Mouse (Mus musculus) megakaryocyte-erythroid progenitor cell, adult 5-6 weeks (primary cell): ENCODE data around the gene Kcnk15. TPM values are rescaled to one million over a fixed set of nuclear protein-coding genes. Genes with fewer than 3 reads are reported as not detected.
A peak's percentile ranks its signal among the peaks of the same experiment; 100 is the strongest.

ENCODE experiments used
- ATAC-seq: replicated peaks from 2 replicates; pipeline ENCODE4 v1.8.0; 2016; ENCODE audit warnings: mild to moderate bottlenecking, inconsistent platforms; ENCODE audit not compliant: severe bottlenecking, poor library complexity, low FRiP score, low TSS enrichment
- total RNA-seq, 2 experiments: library from RNA; stranded (forward) in 1 of 2; stranded (reverse) in 1 of 2; fragments of 200-1000, 215-1000 nt in 1 of 2; fragments of >200 nt in 1 of 2; fragmentation: Nextera tagmentation in 1 of 2; gene quantifications; 2 replicates each; pipeline ENCODE4 v1.2.3; 2014 to 2017

Kcnk15 gene
- total RNA-seq, 2 experiments from 2014 or later: not detected

- ATAC-seq: no peak
Observed at GRCm38 (mm10) chr2:163871906-163872305, 18.5 kb downstream of the Kcnk15 start.

GRCm38 (mm10) chr2:163874877-163875276 is 21.4 kb downstream of the Kcnk15 start:
- no peak for ATAC-seq

DNA sequence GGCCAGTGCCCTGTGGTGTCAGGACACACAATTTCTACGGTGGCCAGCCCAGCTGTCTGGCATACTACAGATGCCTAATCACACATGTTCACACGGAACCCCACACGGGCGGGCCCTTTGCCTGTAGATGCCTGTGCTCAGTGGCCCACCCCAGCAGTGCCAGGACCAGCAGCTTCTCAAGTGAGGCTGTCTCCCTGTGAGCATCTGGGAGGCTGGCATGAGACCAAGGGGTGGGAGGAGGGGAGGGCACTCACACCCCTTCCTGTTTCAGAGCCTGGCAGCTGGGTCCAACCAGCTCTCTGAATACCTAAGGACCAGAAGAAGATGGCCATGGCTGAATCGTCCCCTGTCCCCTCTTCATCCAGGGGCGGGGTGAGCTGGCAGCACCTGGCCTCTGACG is 22.0 kb downstream of the Kcnk15 start:
- ATAC-seq: no peak

DNA sequence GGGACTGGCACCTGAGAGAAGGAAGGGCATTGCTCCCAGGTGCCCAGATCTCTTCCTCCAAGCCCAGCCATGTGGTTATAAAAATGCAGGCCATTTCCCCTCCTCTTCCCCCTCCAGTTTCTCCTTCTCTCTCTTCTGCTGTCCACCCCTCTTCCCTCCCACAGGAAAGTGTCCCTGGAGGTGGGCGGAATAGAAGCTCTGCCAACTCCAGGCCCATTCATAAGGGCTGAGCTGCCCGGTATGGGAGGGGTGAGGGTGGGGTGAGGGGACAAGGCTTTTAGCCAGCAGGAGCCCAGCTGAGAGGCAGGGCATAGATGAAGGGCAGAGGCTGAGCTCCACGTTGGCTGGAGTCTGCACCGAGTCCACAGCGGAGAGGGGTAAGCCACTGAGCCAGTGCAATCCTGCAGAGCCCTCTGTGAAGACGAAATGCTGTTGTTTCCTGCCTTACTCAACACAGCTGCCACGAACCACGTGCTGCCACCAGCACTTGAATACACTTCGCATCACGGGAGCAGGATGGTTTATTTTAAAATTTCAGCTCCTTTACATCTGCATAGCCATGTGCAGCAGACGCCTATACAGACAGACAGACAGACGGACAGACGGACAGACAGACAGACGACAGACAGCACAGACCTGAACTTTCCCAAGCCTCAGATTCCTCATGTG is 23.5 kb downstream of the Kcnk15 start:
- ATAC-seq: no peak

- no peak for ATAC-seq
Observed at GRCm38 (mm10) chr2:163880891-163881290, 27.4 kb downstream of the Kcnk15 start.

DNA sequence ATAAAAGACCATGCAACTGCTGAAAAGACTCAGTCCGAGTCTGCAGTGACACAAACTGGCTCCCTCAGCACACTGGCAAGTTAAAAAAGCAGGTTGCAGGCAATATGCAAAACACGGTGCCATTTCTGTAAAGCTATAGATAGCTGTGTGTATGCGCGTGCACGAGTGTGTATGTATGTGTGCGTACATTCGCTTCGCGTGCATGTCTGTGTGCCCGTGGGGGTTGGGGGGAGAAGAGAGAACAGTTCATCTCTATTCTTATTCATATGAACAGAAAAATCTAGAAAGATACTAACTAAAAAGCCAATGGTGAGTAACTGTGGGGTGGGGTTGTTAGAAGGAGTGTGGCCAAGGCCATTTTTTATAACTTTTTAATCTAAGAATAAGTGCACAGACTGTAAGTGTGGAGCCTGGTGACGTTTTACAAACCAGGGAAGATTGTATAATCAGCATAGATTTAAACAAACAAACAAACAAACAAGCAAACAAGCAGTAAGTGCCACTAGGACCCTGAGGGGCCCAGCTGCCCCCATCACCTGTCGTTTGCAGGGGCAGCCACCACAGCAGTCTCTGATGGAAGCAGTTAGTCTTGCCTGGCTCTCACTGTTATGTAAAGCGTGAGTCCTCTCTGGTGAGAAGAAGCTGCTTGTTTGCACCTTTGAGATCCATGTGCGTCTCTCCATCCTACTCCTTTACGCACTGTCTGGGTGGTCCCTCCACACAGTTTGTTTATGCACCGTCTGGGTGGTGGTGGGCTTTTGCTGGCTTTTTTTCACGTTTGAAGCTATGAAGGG is 29.6 kb downstream of the Kcnk15 start:
- no peak for ATAC-seq

- 0 out of 2 replicates have a peak, but pooled peaks have one; percentile 52 for ATAC-seq
Observed at GRCm38 (mm10) chr2:163889411-163889810, 36.0 kb downstream of the Kcnk15 start.

GRCm38 (mm10) chr2:163890586-163890985 is 37.1 kb downstream of the Kcnk15 start:
- no peak for ATAC-seq

GRCm38 (mm10) chr2:163891271-163891670 is 37.8 kb downstream of the Kcnk15 start:
- no peak for ATAC-seq

DNA sequence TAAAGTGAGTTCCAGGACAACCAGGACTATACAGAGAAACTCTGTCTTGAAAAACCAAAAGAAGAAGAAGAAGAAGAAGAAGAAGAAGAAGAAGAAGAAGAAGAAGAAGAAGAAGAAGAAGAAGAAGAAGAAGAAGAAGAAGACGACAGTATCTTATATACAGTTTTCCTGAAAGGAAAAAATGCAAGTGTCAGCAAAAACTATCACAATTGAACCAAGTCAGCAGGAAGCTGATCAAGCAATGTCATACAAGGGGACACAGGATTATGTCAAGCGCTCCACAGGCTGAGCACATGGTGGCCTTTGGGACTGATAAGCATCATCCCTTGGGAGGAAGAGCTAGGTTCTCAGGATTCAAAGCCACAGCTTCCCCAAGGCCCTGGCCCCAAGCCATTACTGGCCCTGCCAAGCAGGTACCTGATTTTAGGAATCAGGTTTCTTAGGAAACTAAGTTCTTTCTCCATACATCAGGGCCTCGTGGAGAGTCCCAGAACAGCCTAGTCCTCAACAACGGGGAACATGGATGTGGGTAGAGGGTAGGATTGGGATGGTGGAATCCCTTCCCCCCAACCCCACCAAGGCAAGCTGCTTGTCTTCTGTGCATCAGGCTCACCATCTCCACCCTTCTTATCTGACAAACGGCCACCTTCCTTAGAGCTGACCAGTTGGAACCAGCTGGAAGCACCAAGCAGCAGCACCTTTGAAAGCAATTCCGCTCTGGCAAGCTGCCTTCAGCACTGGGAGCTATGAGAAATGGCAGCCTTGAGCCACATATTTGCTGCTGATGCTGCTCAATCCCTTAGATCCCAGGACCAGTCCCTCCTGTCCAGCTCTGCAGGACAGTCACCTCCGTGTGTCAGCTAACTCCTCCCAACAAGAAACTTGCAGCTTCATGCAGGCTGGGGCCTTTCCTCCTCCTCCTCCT is 40.3 kb downstream of the Kcnk15 start:
- ATAC-seq: no peak

GRCm38 (mm10) chr2:163895156-163895555 is 41.7 kb downstream of the Kcnk15 start:
- no peak for ATAC-seq

DNA sequence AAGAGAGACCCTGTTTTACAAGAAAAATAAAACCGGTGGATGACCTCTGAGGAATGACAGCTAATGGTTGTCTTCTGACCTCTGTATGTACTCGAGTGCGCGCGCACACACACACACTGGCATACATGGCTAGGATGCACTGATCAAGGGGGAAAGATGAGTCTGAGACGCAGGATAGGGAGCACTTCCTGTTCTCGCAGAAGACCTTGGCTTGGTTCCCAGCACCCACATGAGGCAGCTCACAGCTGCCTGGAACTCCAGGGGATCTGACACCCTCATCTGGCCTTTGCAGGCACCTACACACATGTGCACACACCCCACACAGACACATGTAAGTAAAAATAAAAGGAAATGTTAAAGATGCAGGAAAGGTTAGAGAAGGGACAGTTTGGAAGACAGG is 43.6 kb downstream of the Kcnk15 start:
- ATAC-seq: no peak

- ATAC-seq: no peak
Observed at GRCm38 (mm10) chr2:163897988-163898535, 44.6 kb downstream of the Kcnk15 start.

DNA sequence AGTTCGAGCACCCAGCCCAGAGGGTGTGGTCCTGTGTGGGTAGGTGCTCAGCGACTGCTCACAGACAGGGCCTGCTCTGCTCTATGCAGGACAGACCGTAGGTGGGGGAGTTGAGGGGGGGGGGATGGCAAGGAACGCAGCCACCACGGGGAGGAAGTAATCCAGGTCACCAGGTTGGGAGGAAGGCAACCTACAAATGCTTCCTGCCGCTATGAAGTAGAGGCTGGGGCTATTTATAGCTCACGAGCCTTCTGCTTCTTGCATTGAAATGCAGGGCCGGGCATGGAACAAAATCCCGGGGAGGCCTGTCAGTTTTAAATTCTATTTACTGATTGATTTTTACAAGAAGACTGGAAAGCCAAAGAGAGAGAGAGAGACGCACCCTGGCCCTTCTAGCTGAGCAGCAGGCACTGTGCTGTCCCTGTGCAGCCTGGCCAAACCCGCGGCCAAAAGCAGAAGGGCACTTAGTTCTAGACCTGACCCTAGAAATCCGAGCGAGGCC is 46.5 kb downstream of the Kcnk15 start:
- no peak for ATAC-seq

DNA sequence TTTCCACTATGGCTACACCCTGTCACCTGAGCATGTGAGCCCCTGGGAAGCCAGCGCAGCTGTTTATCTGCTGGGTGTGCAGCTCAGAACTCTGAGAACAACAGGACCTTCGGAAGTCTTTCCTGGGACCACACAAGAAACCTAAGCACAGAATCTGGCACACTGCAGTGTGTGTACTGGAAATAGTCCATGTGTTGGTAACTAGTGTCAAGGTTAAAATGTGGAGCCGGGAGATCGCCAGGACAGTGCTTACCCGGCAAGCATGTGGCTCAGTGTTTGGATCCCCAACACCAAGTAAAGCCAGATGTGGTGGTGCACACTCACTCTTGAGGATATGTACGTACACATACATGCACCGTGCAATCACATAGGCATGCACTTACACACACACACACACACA is 47.6 kb downstream of the Kcnk15 start:
- ATAC-seq: no peak

GRCm38 (mm10) chr2:163902448-163902847 is 49.0 kb downstream of the Kcnk15 start:
- ATAC-seq: no peak

DNA sequence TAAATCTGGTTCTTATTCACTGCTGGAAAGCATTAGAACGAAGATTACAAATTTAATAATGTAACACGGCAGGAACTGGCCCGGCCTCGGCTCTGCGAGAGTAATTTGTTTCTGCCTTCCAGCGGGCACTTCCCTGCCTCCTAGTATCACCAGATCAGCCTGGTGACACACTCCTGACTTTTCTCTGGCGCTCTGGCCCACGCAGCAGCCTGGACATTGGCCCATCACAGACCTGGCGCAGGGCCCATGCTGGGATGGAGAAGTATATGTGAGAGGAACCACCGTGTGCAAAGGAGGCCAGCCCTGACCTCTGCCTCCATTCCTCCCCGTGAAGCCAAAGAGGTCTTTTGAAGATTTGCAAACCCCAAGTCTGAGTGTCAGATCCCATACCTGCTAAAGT is 50.0 kb downstream of the Kcnk15 start:
- ATAC-seq: no peak

- ATAC-seq: no peak
Observed at GRCm38 (mm10) chr2:163904323-163904722, 50.9 kb downstream of the Kcnk15 start.

- no peak for ATAC-seq
Observed at GRCm38 (mm10) chr2:163907131-163907530, 53.7 kb downstream of the Kcnk15 start.
